Mouse (Mus musculus) 416B (cell line): ENCODE measurements around the gene Fra10ac1.

Experiments used
- DNase-seq: peaks from one replicate; pipeline ENCODE4 v3.0.0; 2011; ENCODE audit warnings: low read depth

Fra10ac1 gene

DNA sequence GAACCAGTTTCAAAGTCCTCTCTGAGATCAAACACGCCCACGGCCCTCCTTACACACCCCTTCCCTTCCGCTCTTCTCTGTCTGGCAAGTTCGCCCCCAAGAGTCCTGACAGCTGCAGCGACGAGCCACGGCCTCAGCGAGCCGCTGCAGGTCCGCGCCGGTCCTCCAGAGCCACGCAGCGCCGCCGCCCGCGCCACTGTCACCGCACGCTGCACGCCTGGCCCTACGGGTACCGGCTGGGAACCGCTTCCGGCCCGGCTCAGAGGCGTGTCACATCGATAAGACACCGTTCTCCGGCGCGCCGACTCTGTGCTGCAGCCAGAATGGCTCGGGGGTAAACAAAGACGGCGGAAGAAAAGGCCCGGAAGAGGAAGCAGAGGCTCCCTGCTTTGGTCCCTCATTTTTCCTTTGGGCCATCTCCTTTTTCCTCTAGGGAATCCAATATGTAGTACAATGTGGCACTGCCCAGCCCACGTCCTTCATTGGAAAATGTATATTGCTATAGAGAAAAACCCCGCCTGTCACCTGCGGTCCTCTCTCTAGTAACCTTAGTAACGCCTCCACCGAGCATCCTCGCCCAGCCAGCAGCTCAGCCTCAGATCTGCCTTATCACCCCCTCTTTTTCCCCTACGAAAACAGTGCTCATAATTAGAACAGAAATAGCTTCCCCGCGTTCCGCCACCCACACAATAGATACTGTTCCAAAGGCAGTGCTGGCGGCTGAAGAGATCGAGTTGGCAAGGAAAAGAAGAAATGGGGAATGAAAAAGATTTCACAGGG is at the start of gene Fra10ac1:
Gene Fra10ac1, minus strand, starts transcription at position 252 of the 780 bp plus-strand sequence.
- DNase-seq = peak; percentile 84

GRCm38 (mm10) chr19:38271071-38271470 is 47.1 kb upstream of the Fra10ac1 start:
- no peak for DNase-seq

GRCm38 (mm10) chr19:38267469-38267868 is 43.5 kb upstream of the Fra10ac1 start:
- no peak for DNase-seq

DNA sequence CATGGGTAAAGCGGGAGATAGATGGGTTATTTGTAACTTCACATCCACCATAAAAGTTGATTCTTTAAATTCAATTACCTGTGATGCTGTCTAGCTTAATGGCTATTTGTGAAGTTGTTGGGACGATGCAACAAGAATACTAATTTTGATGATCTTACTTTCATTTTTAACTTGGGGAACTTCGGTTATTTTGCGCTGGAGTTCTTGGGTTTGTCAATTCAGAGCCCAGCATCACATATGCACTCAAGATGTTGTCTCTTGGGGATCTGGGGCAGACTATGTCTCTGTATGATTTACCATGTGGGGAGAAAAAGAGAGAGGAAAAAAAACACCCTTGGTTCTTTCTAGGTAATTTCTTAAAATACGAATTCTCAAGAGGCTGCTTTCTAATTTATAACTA is 41.8 kb upstream of the Fra10ac1 start:
- DNase-seq = no peak

GRCm38 (mm10) chr19:38264505-38265500 is 40.8 kb upstream of the Fra10ac1 start, which contains the start of gene Lgi1:
Gene Lgi1 (plus strand): TSS chr19:38264536.
- DNase-seq = no peak

GRCm38 (mm10) chr19:38263829-38264504 is 40.0 kb upstream of the Fra10ac1 start:
- DNase-seq = no peak

- DNase-seq = no peak
Measured at GRCm38 (mm10) chr19:38261351-38261750, 37.4 kb upstream of the Fra10ac1 start.

DNA sequence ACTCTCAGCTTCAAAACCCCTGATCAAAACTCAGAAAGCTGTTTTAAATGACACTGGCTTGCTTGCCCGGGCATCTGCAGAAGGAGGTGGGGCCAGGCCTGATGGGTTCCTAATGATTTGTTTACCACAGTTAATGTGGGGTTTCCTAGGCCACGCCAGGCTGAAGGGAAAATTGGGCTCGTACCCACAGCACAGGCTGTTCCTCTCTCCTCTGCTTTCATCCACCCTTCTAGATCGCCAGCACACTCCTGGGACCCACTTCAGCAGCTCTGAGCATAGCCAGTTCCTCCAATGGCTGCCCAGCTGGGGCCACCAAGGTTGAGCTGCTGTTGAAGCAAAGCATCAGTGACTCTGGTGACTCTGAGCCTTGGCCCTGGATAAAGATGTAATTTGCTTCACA is 36.4 kb upstream of the Fra10ac1 start:
- DNase-seq = no peak

GRCm38 (mm10) chr19:38259436-38259835 is 35.5 kb upstream of the Fra10ac1 start:
- no peak for DNase-seq

DNA sequence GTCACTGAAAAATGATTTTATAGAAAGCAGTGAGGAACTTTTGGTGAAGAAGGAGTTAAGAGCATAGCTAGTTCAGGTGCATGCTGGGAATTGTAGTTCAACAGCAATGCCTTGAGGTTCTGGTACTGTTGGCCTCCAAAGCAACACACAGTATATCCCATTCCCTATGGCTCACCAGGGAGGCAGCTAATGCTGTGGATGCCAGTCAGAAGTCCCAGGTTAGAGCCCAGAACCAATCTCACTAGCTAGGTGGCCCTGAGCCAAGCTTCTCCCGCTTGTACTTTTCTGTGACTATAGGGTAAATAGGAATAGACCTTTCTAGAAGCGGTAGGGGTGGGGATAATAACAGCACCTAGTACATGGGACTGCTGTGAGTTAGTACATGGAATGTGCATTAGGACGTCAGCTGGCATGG is 34.7 kb upstream of the Fra10ac1 start:
- no peak for DNase-seq

- peak; percentile 73 for DNase-seq
Measured at GRCm38 (mm10) chr19:38253796-38254195, 29.8 kb upstream of the Fra10ac1 start.

- DNase-seq = no peak
Measured at GRCm38 (mm10) chr19:38249627-38250026, 25.7 kb upstream of the Fra10ac1 start.

GRCm38 (mm10) chr19:38246177-38246622 is 22.2 kb upstream of the Fra10ac1 start:
- no peak for DNase-seq

DNA sequence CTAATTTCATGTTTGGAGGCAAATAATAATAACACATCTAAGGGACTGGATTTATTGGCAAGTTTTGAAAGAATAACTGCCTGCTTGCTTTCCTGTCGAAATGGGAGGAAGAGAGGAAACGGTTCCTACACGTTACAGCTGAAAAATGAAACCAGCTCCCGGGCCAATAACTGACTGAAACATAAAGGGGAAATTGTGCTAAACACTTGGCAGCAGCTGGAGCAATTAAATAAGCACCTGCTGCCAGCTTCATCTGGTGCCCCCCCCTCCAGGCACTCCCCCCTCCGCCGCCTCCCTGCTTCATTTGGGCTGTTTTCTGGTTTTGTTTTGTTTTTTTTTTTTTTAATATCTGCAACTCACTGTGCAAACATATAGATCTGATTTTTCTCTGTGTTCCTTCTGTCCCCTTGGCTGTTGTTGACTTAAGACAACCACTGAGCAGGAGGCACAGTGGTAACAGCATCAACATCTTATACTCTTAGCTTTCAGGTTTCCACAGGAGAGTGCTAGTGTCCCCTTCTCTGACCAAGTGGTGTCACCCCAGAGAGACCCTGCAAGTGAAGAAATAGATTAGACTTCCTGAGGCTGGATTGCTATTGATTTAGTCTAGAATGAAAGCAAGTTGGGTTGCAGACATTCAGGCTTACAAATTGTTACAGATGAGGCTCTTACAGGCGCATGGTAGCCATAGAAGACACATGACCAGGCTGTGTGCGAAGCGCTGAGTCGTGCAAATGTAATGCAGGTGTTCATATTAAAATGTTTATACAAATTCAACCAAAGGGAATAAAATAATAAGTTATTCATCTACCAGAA is 21.6 kb upstream of the Fra10ac1 start:
- peak; percentile 44 for DNase-seq

GRCm38 (mm10) chr19:38244748-38245147 is 20.8 kb upstream of the Fra10ac1 start:
- DNase-seq = no peak

DNA sequence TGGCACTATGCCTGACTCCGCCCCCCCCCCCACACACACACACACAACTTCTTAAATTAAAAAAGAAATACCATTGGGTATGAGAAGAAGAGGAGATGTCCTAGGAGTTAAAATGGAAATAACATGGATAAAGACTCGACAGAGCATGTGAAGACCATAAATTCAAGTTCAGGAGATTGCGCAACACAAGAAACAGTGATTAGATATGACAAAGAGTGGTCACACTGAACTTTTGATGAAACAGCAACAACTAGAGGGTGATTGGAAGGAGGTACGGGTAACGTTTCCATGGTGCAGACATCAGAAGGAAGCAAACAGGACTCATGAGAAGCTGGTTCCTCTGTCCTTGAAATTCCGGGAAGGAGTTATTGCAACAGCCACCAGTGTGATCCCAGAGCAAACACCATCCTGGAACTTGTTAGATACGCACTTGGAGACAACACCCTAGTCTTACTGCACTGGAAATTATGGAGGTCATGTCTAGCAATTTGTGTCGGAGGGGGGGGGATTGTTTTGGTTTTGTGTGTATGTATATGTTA is 18.4 kb upstream of the Fra10ac1 start:
- DNase-seq = peak; percentile 59

- DNase-seq = no peak
Measured at GRCm38 (mm10) chr19:38238213-38238951, 14.4 kb upstream of the Fra10ac1 start.

DNA sequence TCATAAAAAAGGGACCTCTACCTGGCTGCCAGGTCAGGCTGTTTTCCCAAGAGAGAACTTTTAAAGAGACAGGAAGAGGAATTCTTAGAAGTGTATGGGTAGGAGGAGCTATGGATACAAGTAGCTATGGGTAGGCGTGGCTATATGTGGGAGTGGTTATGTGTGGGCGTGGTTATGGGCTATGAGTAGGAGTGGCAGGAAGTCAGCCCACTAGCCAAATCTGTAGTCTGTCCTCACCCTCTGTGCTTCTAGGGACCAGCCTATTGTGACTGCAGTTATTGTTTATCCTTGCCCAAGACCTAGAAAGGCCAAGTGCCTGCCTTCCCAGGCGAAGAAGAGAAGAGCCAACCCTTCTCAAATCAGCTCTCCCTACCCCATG is 13.9 kb upstream of the Fra10ac1 start:
- DNase-seq = peak; percentile 78

- DNase-seq = no peak
Measured at GRCm38 (mm10) chr19:38236526-38236925, 12.6 kb upstream of the Fra10ac1 start.

DNA sequence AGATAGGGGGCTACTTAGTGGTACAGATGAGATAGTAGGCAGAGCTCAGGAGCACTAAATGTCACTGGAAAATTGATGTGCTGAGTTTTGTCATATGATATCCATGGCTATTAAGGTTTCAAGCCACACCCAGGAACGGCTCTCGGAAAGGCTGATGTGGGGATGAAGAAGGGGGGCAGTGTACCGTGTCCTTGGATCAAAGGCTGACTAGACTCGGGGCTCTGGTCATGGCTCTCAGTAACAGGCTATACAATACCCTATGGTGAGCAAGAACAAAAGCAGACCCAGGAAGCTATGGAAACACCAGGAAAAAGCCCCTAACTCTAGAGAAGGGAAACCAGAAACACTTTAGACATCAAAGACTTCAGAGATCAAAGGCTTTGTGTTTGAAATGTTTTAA is 8.6 kb upstream of the Fra10ac1 start:
- no peak for DNase-seq
